Mouse (Mus musculus): Measurements from ENCODE around the gene Zfp385c.
A peak's percentile ranks its signal among the peaks of the same experiment; 100 is the strongest.

- peak; percentile 97 for TF ChIP-seq CTCF (IDR thresholded peaks at IDR 0.05; ENCODE audit: low read depth)
- TF ChIP-seq EP300 (optimal IDR thresholded peaks at IDR 0.05) = no peak
Observed at GRCm38 (mm10) chr11:100702081-100702851, 10.0 kb upstream of the Zfp385c start.
